8 mouse cellular contexts compared by ENCODE assay signal in the genomic region with DNA sequence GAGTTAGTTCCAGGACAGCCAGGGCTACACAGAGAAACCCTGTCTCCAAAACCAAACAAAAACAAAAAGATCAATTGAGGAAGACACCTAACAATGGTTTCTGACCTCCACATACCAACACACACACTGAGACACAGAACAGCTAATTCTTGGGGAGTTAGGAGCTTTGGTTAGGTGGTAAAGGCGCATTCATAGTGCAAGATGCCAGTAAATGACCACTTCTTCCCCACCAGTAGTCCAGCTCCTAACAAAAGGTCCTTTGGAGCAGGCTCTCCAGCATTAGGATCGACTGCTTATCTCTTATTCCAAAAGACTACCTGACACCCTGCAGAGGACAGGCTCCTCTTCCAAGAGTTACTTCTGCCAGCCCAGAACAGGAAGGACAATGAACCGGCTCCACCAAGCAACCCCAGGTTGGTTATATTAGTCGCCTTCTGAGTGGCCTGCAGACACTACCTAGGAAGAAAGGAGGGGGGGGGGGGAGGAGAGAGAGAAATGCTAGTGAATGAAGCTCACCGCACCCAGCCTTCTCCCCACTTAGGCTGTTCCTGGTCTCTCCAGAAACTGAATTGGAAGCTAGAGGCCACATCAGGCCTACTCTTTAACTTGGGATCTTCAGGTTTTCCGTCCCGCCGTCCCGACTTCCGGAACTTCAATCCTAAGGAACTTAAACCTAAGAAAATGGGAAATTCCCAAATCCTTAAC. TPM values are rescaled to one million over a fixed set of nuclear protein-coding genes. Genes with fewer than 3 reads are reported as not detected.
DNase-seq lines count a peak whose midpoint lies in the region; ATAC-seq and TF ChIP-seq lines count a peak whose summit lies in the region.

No protein-coding gene starts in this region.

- no peak for ATAC-seq in hindbrain, postnatal 0 days
- ATAC-seq in liver, postnatal 0 days: no peak
- 0 out of 2 replicates have a peak, but pooled peaks have one; percentile 24 for ATAC-seq in neural tube, embryonic 15.5 days (ENCODE audit: low FRiP score)

- 10% methylated on average over 10 of the region's 10 CpGs for WGBS in forebrain, embryonic 10.5 days
- 7% methylated on average over 10 of the region's 10 CpGs for WGBS in hindbrain, postnatal 0 days
- 11% methylated on average over 10 of the region's 10 CpGs for WGBS in liver, postnatal 0 days (ENCODE audit: insufficient replicate concordance)
- 10% methylated on average over 10 of the region's 10 CpGs for WGBS in neural tube, embryonic 15.5 days

- in situ Hi-C loops in CH12.LX (cut with MboI; ENCODE audit: low pct_ligation_motif_present, low pct_unique_long_range_greater_than_20kb, low sequenced_read_pairs): no loop called here

- H3K4me1 ChIP-seq in CH12.LX (ENCODE audit: control insufficient read depth in 1 of 2, insufficient read depth in 2 of 2): peaks cover 3 to 20% of the 10 kb centered on the region in 2 experiments; a peak in 2 of 4 replicates
- H3K4me1 ChIP-seq in forebrain, embryonic 10.5 days: peaks cover 28% of the 10 kb centered on the region
- H3K4me1 ChIP-seq in hindbrain, postnatal 0 days (ENCODE audit: insufficient read depth, low read length): peaks cover 8% of the 10 kb centered on the region; the same call in 1 of the 2 replicates
- peaks cover 11% of the 10 kb centered on the region for H3K4me1 ChIP-seq in liver, postnatal 0 days (ENCODE audit: insufficient read depth)
- peaks cover 29% of the 10 kb centered on the region for H3K4me1 ChIP-seq in neural tube, embryonic 15.5 days

- H3K4me3 ChIP-seq in CH12.LX (replicated peaks in 1 of 3; ENCODE audit: low read depth in 2 of 3, low read length in 2 of 3, poor library complexity in 1 of 3): peak overlapping the region; percentile 64 to 82 (median 77)
- peak overlapping the region; percentile 95 for H3K4me3 ChIP-seq in forebrain, embryonic 10.5 days
- peak overlapping the region; percentile 84 for H3K4me3 ChIP-seq in hindbrain, postnatal 0 days (ENCODE audit: low read length)
- peak overlapping the region; percentile 71 for H3K4me3 ChIP-seq in liver, postnatal 0 days (ENCODE audit: low read depth, low read length)
- peak overlapping the region; percentile 90 for H3K4me3 ChIP-seq in neural tube, embryonic 15.5 days (replicated peaks)

- H3K4me2 ChIP-seq in CH12.LX (ENCODE audit: insufficient read depth, low read depth, poor library complexity, severe bottlenecking): peak overlapping the region; percentile 85
- peak overlapping the region; percentile 91 for H3K4me2 ChIP-seq in hindbrain, postnatal 0 days (ENCODE audit: low read depth, low read length)
- peak overlapping the region; percentile 96 for H3K4me2 ChIP-seq in liver, postnatal 0 days (ENCODE audit: low read depth, low read length)
- peak overlapping the region; percentile 90 for H3K4me2 ChIP-seq in neural tube, embryonic 15.5 days

- H3K27ac ChIP-seq in CH12.LX (ENCODE audit: insufficient read depth, low read depth): peak overlapping the region; percentile 57
- peak overlapping the region; percentile 97 for H3K27ac ChIP-seq in forebrain, embryonic 10.5 days
- peak overlapping the region; percentile 99 for H3K27ac ChIP-seq in hindbrain, postnatal 0 days
- peak overlapping the region; percentile 100 for H3K27ac ChIP-seq in liver, postnatal 0 days (ENCODE audit: low read depth)
- peak overlapping the region; percentile 97 for H3K27ac ChIP-seq in neural tube, embryonic 15.5 days (replicated peaks)

- H3K79me2 ChIP-seq in CH12.LX (replicated peaks; ENCODE audit: control insufficient read depth, extremely low read depth, insufficient read depth, poor library complexity, severe bottlenecking): peaks cover 5% of the 10 kb centered on the region; the same call in 1 of the 2 replicates

- 0 out of 2 replicates have a peak, but pooled peaks have one; percentile 3 for TF ChIP-seq POLR2A in CH12.LX (IDR thresholded peaks at IDR 0.05; ENCODE audit: low read depth, low read length)

- peak overlapping the region; percentile 94 for H3K9ac ChIP-seq in CH12.LX (ENCODE audit: insufficient read depth, low read depth)
- peak overlapping the region; percentile 95 for H3K9ac ChIP-seq in hindbrain, postnatal 0 days (replicated peaks; ENCODE audit: low read length)
- H3K9ac ChIP-seq in liver, postnatal 0 days (replicated peaks): peak overlapping the region; percentile 92
- H3K9ac ChIP-seq in neural tube, embryonic 15.5 days (replicated peaks): peak overlapping the region; percentile 87

- no peaks in the 10 kb centered on the region for H3K27me3 ChIP-seq in CH12.LX (replicated peaks)
- H3K27me3 ChIP-seq in forebrain, embryonic 10.5 days (ENCODE audit: poor library complexity, severe bottlenecking): no peaks in the 10 kb centered on the region
- H3K27me3 ChIP-seq in hindbrain, postnatal 0 days (ENCODE audit: insufficient read depth, low read length): no peaks in the 10 kb centered on the region
- H3K27me3 ChIP-seq in liver, postnatal 0 days (ENCODE audit: insufficient read depth, low read length): no peaks in the 10 kb centered on the region
- no peaks in the 10 kb centered on the region for H3K27me3 ChIP-seq in neural tube, embryonic 15.5 days (replicated peaks)

- TF ChIP-seq CTCF in CH12.LX (conservative IDR thresholded peaks at IDR 0.05 in 1 of 2, IDR thresholded peaks at IDR 0.05 in 1 of 2; ENCODE audit: low read depth in 2 of 2, low read length in 2 of 2): no peak
- no peak for TF ChIP-seq CTCF in hindbrain, postnatal 0 days (IDR thresholded peaks at IDR 0.05; ENCODE audit: low read depth)
- TF ChIP-seq CTCF in liver, postnatal 0 days (IDR thresholded peaks at IDR 0.05; ENCODE audit: low read depth): no peak

- H3K36me3 ChIP-seq in CH12.LX (replicated peaks in 1 of 2; ENCODE audit: control insufficient read depth in 1 of 2, insufficient read depth in 1 of 2, low read length in 1 of 2): peaks cover 33 to 54% of the 10 kb centered on the region in 2 experiments
- H3K36me3 ChIP-seq in forebrain, embryonic 10.5 days (replicated peaks): peaks cover 70% of the 10 kb centered on the region
- peaks cover 16% of the 10 kb centered on the region for H3K36me3 ChIP-seq in hindbrain, postnatal 0 days (ENCODE audit: insufficient read depth, low read length)
- H3K36me3 ChIP-seq in liver, postnatal 0 days (replicated peaks; ENCODE audit: insufficient read depth, low read length): peaks cover 37% of the 10 kb centered on the region
- peaks cover 41% of the 10 kb centered on the region for H3K36me3 ChIP-seq in neural tube, embryonic 15.5 days

- DNase-seq in adrenal gland, adult (ENCODE audit: inconsistent age in 2 of 2, low spot score in 1 of 2): peak; percentile 43 to 78
- DNase-seq in adrenal gland, postnatal 4 days (ENCODE audit: low spot score in 2 of 2): no peak
- peak; percentile 39 for DNase-seq in CH12.LX (ENCODE audit: extremely low read depth)
- DNase-seq in forebrain, embryonic 10.5 days (ENCODE audit: extremely low spot score, low spot score): peak; percentile 50
- DNase-seq in hindbrain, postnatal 0 days (ENCODE audit: low spot score): no peak
- DNase-seq in liver, postnatal 0 days: peak; percentile 52
- no peak for DNase-seq in natural killer cell, adult 2 months (ENCODE audit: low spot score in 2 of 2)

- TF ChIP-seq EP300 in CH12.LX (IDR thresholded peaks at IDR 0.05; ENCODE audit: low read length): no peak
- no peak for TF ChIP-seq EP300 in liver, postnatal 0 days (IDR thresholded peaks at IDR 0.05; ENCODE audit: low read depth)

- no peak for TF ChIP-seq RAD21 in CH12.LX (IDR thresholded peaks at IDR 0.05; ENCODE audit: low read depth, low read length)

- dilution Hi-C loops in CH12.LX (cut with MboI; ENCODE audit: extremely low pct_ligation_motif_present, extremely low pct_unique_long_range_greater_than_20kb, low sequenced_read_pairs): no loop called here

- H3K9me3 ChIP-seq in CH12.LX (replicated peaks; ENCODE audit: low read length): peaks cover 16% of the 10 kb centered on the region
- H3K9me3 ChIP-seq in forebrain, embryonic 10.5 days: peaks cover 7% of the 10 kb centered on the region; the same call in 1 of the 2 replicates
- H3K9me3 ChIP-seq in hindbrain, postnatal 0 days (ENCODE audit: low read length): no peaks in the 10 kb centered on the region
- no peaks in the 10 kb centered on the region for H3K9me3 ChIP-seq in liver, postnatal 0 days (ENCODE audit: low read length)
- H3K9me3 ChIP-seq in neural tube, embryonic 15.5 days (replicated peaks): no peaks in the 10 kb centered on the region

RNA-seq across cellular contexts. Expression of gene Fbrs, which starts 8.8 kb away (rescaled TPM):
- 10 to 100 TPM; 90.8 to 94.0 TPM for total RNA-seq in adrenal gland, postnatal 4 days (2021)
- total RNA-seq in CH12.LX (2012; rRNA removed): 14.4 and 15.4 TPM in 2 replicates
- 5.6 and 6.7 TPM in 2 replicates for total RNA-seq in CH12.LX (2014; rRNA removed)
- polyA plus RNA-seq in CH12.LX (2012; ENCODE audit: insufficient read length, low read depth): 63.9 and 66.7 TPM in 2 replicates
- polyA plus RNA-seq in forebrain, embryonic 10.5 days (2016; fragmentation: Nextera tagmentation; extraction: Ambion mirVana): 7.3 and 7.7 TPM in 2 replicates
- total RNA-seq in hindbrain, postnatal 0 days (2014; rRNA removed): 36.6 and 40.7 TPM in 2 replicates
- 10.4 and 12.1 TPM in 2 replicates for polyA plus RNA-seq in hindbrain, postnatal 0 days (2015; fragmentation: Nextera tagmentation; extraction: Ambion mirVana)
- 4.7 TPM in 2 replicates for polyA plus RNA-seq in liver, postnatal 0 days (2015; fragmentation: Nextera tagmentation; extraction: Ambion mirVana)
- polyA plus RNA-seq in neural tube, embryonic 15.5 days (2015; fragmentation: Nextera tagmentation; extraction: Ambion mirVana): 10.7 and 12.2 TPM in 2 replicates

RNA-seq across cellular contexts. Expression of gene Prr14, which starts 10.8 kb away (rescaled TPM):
- 10 to 100 TPM; 52.3 to 54.8 TPM for total RNA-seq in adrenal gland, postnatal 4 days (2021)
- total RNA-seq in CH12.LX (2012; rRNA removed): 10.4 and 11.3 TPM in 2 replicates
- 6.7 and 7.6 TPM in 2 replicates for total RNA-seq in CH12.LX (2014; rRNA removed)
- 26.2 and 31.3 TPM in 2 replicates for polyA plus RNA-seq in CH12.LX (2012; ENCODE audit: insufficient read length, low read depth)
- 47.3 and 50.9 TPM in 2 replicates for polyA plus RNA-seq in forebrain, embryonic 10.5 days (2016; fragmentation: Nextera tagmentation; extraction: Ambion mirVana)
- 57.2 and 58.5 TPM in 2 replicates for total RNA-seq in hindbrain, postnatal 0 days (2014; rRNA removed)
- 27.0 and 31.4 TPM in 2 replicates for polyA plus RNA-seq in hindbrain, postnatal 0 days (2015; fragmentation: Nextera tagmentation; extraction: Ambion mirVana)
- 16.0 and 17.6 TPM in 2 replicates for polyA plus RNA-seq in liver, postnatal 0 days (2015; fragmentation: Nextera tagmentation; extraction: Ambion mirVana)
- 35.9 and 37.5 TPM in 2 replicates for polyA plus RNA-seq in neural tube, embryonic 15.5 days (2015; fragmentation: Nextera tagmentation; extraction: Ambion mirVana)

RNA-seq across cellular contexts. Expression of gene Zfp689, which starts 21.2 kb away (rescaled TPM):
- 1 to 10 TPM; 7.3 to 7.4 TPM for total RNA-seq in adrenal gland, postnatal 4 days (2021)
- total RNA-seq in CH12.LX (2012; rRNA removed): 3.4 and 3.6 TPM in 2 replicates
- 1.8 and 2.3 TPM in 2 replicates for total RNA-seq in CH12.LX (2014; rRNA removed)
- 3.2 and 4.6 TPM in 2 replicates for polyA plus RNA-seq in CH12.LX (2012; ENCODE audit: insufficient read length, low read depth)
- polyA plus RNA-seq in forebrain, embryonic 10.5 days (2016; fragmentation: Nextera tagmentation; extraction: Ambion mirVana): 14.4 and 15.4 TPM in 2 replicates
- total RNA-seq in hindbrain, postnatal 0 days (2014; rRNA removed): 8.6 and 9.4 TPM in 2 replicates
- 7.7 and 7.9 TPM in 2 replicates for polyA plus RNA-seq in hindbrain, postnatal 0 days (2015; fragmentation: Nextera tagmentation; extraction: Ambion mirVana)
- polyA plus RNA-seq in liver, postnatal 0 days (2015; fragmentation: Nextera tagmentation; extraction: Ambion mirVana): 1.4 and 1.5 TPM in 2 replicates
- 13.4 TPM in 2 replicates for polyA plus RNA-seq in neural tube, embryonic 15.5 days (2015; fragmentation: Nextera tagmentation; extraction: Ambion mirVana)

RNA-seq across cellular contexts. Expression of gene Srcap, which starts 41.6 kb away (rescaled TPM):
- 100 to 1,000 TPM; 111 to 118 TPM for total RNA-seq in adrenal gland, postnatal 4 days (2021)
- total RNA-seq in CH12.LX (2012; rRNA removed) (18.5 and 19.9 TPM in 2 replicates), CH12.LX (2014; rRNA removed) (3.4 and 4.1 TPM in 2 replicates)
- polyA plus RNA-seq in CH12.LX (2012; ENCODE audit: insufficient read length, low read depth): 22.2 and 28.1 TPM in 2 replicates
- polyA plus RNA-seq in forebrain, embryonic 10.5 days (2016; fragmentation: Nextera tagmentation; extraction: Ambion mirVana): 52.8 and 63.6 TPM in 2 replicates
- 49.0 and 174 TPM in 2 replicates for total RNA-seq in hindbrain, postnatal 0 days (2014; rRNA removed)
- polyA plus RNA-seq in hindbrain, postnatal 0 days (2015; fragmentation: Nextera tagmentation; extraction: Ambion mirVana): 29.4 and 29.7 TPM in 2 replicates
- polyA plus RNA-seq in liver, postnatal 0 days (2015; fragmentation: Nextera tagmentation; extraction: Ambion mirVana): 6.7 and 7.7 TPM in 2 replicates
- polyA plus RNA-seq in neural tube, embryonic 15.5 days (2015; fragmentation: Nextera tagmentation; extraction: Ambion mirVana): 46.7 and 48.3 TPM in 2 replicates

RNA-seq across cellular contexts. Expression of gene Zfp688, which starts 48.3 kb away (rescaled TPM):
- total RNA-seq in adrenal gland, postnatal 4 days (2021): 10 to 100 TPM; 21.0 to 24.8 TPM
- 15.8 and 18.7 TPM in 2 replicates for total RNA-seq in CH12.LX (2012; rRNA removed)
- total RNA-seq in CH12.LX (2014; rRNA removed): 12.3 and 12.4 TPM in 2 replicates
- 16.1 and 21.3 TPM in 2 replicates for polyA plus RNA-seq in CH12.LX (2012; ENCODE audit: insufficient read length, low read depth)
- polyA plus RNA-seq in forebrain, embryonic 10.5 days (2016; fragmentation: Nextera tagmentation; extraction: Ambion mirVana): 33.9 and 35.0 TPM in 2 replicates
- total RNA-seq in hindbrain, postnatal 0 days (2014; rRNA removed): 15.0 and 22.1 TPM in 2 replicates
- 31.7 and 33.2 TPM in 2 replicates for polyA plus RNA-seq in hindbrain, postnatal 0 days (2015; fragmentation: Nextera tagmentation; extraction: Ambion mirVana)
- polyA plus RNA-seq in liver, postnatal 0 days (2015; fragmentation: Nextera tagmentation; extraction: Ambion mirVana): 8.7 and 10.1 TPM in 2 replicates
- 29.2 and 30.6 TPM in 2 replicates for polyA plus RNA-seq in neural tube, embryonic 15.5 days (2015; fragmentation: Nextera tagmentation; extraction: Ambion mirVana)

Comparison
In these comparisons a context has a peak if more than half of its experiments do, and no peak if none do; other contexts are left out.
1. DNase-seq: peak in adrenal gland, adult (2 of 2), CH12.LX (single experiment), forebrain, embryonic 10.5 days (single experiment) and liver, postnatal 0 days (single experiment); none in adrenal gland, postnatal 4 days (0 of 2), hindbrain, postnatal 0 days (single experiment) and natural killer cell, adult 2 months (0 of 2).
2. Peak in every context shown above with its lines, with median percentiles within 50 percentile points of each other: H3K27ac ChIP-seq, H3K4me2 ChIP-seq, H3K4me3 ChIP-seq and H3K9ac ChIP-seq.